8 mouse cellular contexts compared by ENCODE assay signal in the genomic region with DNA sequence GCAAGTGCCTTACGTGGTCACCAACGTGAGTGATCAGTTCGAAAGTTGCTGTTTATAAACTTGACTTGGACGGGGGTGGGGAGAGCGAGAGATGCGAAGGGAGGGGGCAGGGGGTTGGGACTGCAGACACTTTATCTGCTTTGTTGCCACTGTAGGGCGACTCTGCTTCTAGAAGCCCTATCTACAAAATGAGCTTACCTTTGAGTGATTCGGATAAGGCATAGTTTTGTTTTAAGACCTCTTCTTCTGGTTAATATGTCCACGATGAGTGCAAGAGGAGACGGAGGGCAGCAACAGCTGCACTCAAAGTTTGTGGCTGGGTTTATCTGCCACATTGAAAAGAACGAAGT. TPM values are rescaled to one million over a fixed set of nuclear protein-coding genes. Genes with fewer than 3 reads are reported as not detected.
DNase-seq lines count a peak whose midpoint lies in the region; ATAC-seq lines count a peak whose summit lies in the region.

No protein-coding gene starts in this region.

- peak overlapping the region; percentile 91 for H3K27ac ChIP-seq in heart, embryonic 16.5 days (ENCODE audit: low read length)
- H3K27ac ChIP-seq in midbrain, embryonic 12.5 days (replicated peaks): no peak overlapping the region; the same call in 1 of the 2 replicates

- under 1% methylated on average over 11 of the region's 11 CpGs for WGBS in heart, embryonic 16.5 days
- under 1% methylated on average over 11 of the region's 11 CpGs for WGBS in midbrain, embryonic 12.5 days

- no peaks in the 10 kb centered on the region for H3K9me3 ChIP-seq in heart, embryonic 16.5 days (replicated peaks; ENCODE audit: control insufficient read depth, low read length)
- no peaks in the 10 kb centered on the region for H3K9me3 ChIP-seq in midbrain, embryonic 12.5 days

- no peaks in the 10 kb centered on the region for H3K27me3 ChIP-seq in heart, embryonic 16.5 days (ENCODE audit: control insufficient read depth, insufficient read depth, low read length)
- H3K27me3 ChIP-seq in midbrain, embryonic 12.5 days: no peaks in the 10 kb centered on the region

- peak overlapping the region; percentile 98 for H3K4me2 ChIP-seq in heart, embryonic 16.5 days (ENCODE audit: low read depth, low read length)
- peak overlapping the region; percentile 96 for H3K4me2 ChIP-seq in midbrain, embryonic 12.5 days (replicated peaks)

- peak overlapping the region; percentile 82 for H3K9ac ChIP-seq in heart, embryonic 16.5 days (ENCODE audit: low read length)
- 0 out of 2 replicates have a peak overlapping the region, but pooled peaks have one; percentile 60 for H3K9ac ChIP-seq in midbrain, embryonic 12.5 days (replicated peaks)

- H3K4me3 ChIP-seq in heart, embryonic 16.5 days (ENCODE audit: low read length): peak overlapping the region; percentile 87
- H3K4me3 ChIP-seq in midbrain, embryonic 12.5 days: peak overlapping the region; percentile 65

- DNase-seq in 3T3-L1 (ENCODE audit: low read depth, low spot score) (peak; percentile 48), R1 (ENCODE audit: low read depth, low spot score) (peak; percentile 54)
- peak; percentile 50 for DNase-seq in embryo, embryonic 11 days
- peak; percentile 30 to 48 for DNase-seq in kidney, postnatal 36 days
- DNase-seq in thymus, postnatal 4 days: peak; percentile 9

- no peak for ATAC-seq in heart, embryonic 16.5 days (replicated peaks; ENCODE audit: extremely low read depth, insufficient read depth, low FRiP score)
- no peak for ATAC-seq in midbrain, embryonic 12.5 days (ENCODE audit: low FRiP score, low read depth)
- no peak for ATAC-seq in frontal cortex, adult (ENCODE audit: low TSS enrichment)

- peaks cover 8% of the 10 kb centered on the region for H3K4me1 ChIP-seq in heart, embryonic 16.5 days (ENCODE audit: control insufficient read depth, insufficient read depth, low read length)
- H3K4me1 ChIP-seq in midbrain, embryonic 12.5 days: peaks cover 7% of the 10 kb centered on the region; the same call in 1 of the 2 replicates

- no peaks in the 10 kb centered on the region for H3K36me3 ChIP-seq in heart, embryonic 16.5 days (ENCODE audit: control insufficient read depth, insufficient read depth)
- H3K36me3 ChIP-seq in midbrain, embryonic 12.5 days: no peaks in the 10 kb centered on the region

RNA-seq across cellular contexts. Expression of gene Etv1, which starts 1.8 kb away (rescaled TPM):
- 29.0 and 31.7 TPM in 2 replicates for polyA plus RNA-seq in heart, embryonic 16.5 days (2015; fragmentation: Nextera tagmentation; extraction: Ambion mirVana)
- 13.5 and 16.0 TPM in 2 replicates for polyA plus RNA-seq in midbrain, embryonic 12.5 days (2016; fragmentation: Nextera tagmentation; extraction: Ambion mirVana)
